ENCODE assay signal across 13 mouse cellular contexts in genomic region chr6:30556080-30556479, GRCm38 (mm10). TPM values are rescaled to one million over a fixed set of nuclear protein-coding genes. Genes with fewer than 3 reads are reported as not detected.
DNase-seq lines count a peak whose midpoint lies in the region; ATAC-seq and TF ChIP-seq lines count a peak whose summit lies in the region.
"Had no signal": no experiment of that assay in that cellular context is flagged by ENCODE, and none has a peak within 500 bp of the region (broad histone marks: within the 10 kb centered on the region; RNA-seq: fewer than 3 reads in every experiment).

No protein-coding gene starts in this region.

- peak; percentile 17 for DNase-seq in kidney, adult 2 months
- DNase-seq in NIH3T3 (ENCODE audit: low read depth) = peak; percentile 95
- DNase-seq in gastrocnemius, adult 8-10 months (ENCODE audit: low spot score in 2 of 2) = peak; percentile 24 to 38
- peak; percentile 79 for DNase-seq in heart, postnatal 4 days
- DNase-seq in right cerebral cortex, adult 2 months (ENCODE audit: low spot score in 2 of 2) = no peak
- DNase-seq in hindbrain, postnatal 0 days (ENCODE audit: low spot score) = no peak
- no peak for DNase-seq in retina, postnatal 1 day
- DNase-seq: liver, postnatal 0 days; thymus, postnatal 14 days had no signal

- ATAC-seq in kidney, embryonic 16.5 days (ENCODE audit: low FRiP score, low TSS enrichment) = no peak
- no peak for ATAC-seq in hindbrain, postnatal 0 days
- ATAC-seq: forebrain, embryonic 14.5 days; liver, postnatal 0 days had no signal

- WGBS in kidney, adult 2 months = 19% methylated on average over 4 of the region's 9 CpGs
- WGBS in kidney, embryonic 16.5 days = 21% methylated on average over 7 of the region's 9 CpGs
- WGBS in hindbrain, postnatal 0 days = under 1% methylated on average over 5 of the region's 9 CpGs

- no peaks in the 10 kb centered on the region for H3K36me3 ChIP-seq in kidney, adult 2 months (ENCODE audit: control insufficient read depth, insufficient read depth, low read length)
- H3K36me3 ChIP-seq in kidney, embryonic 16.5 days (ENCODE audit: insufficient read depth, low read length) = no peaks in the 10 kb centered on the region
- H3K36me3 ChIP-seq in hindbrain, postnatal 0 days (ENCODE audit: insufficient read depth, low read length) = no peaks in the 10 kb centered on the region

- no peak overlapping the region for H3K4me2 ChIP-seq in kidney, embryonic 16.5 days (replicated peaks; ENCODE audit: low read depth, low read length)
- no peak overlapping the region for H3K4me2 ChIP-seq in hindbrain, postnatal 0 days (ENCODE audit: low read depth, low read length)

- H3K9me3 ChIP-seq in kidney, embryonic 16.5 days (ENCODE audit: low read length) = 0 out of 2 replicates have a peak, but pooled peaks cover under 1% of the 10 kb centered on the region
- no peaks in the 10 kb centered on the region for H3K9me3 ChIP-seq in hindbrain, postnatal 0 days (ENCODE audit: low read length)

- no peak overlapping the region for H3K4me3 ChIP-seq in kidney, adult 2 months (ENCODE audit: insufficient read depth, low read depth, low read length)
- H3K4me3 ChIP-seq in kidney, embryonic 16.5 days (ENCODE audit: low read length) = no peak overlapping the region
- no peak overlapping the region for H3K4me3 ChIP-seq in hindbrain, postnatal 0 days (ENCODE audit: low read length)

- TF ChIP-seq CTCF in kidney, adult 2 months (conservative IDR thresholded peaks at IDR 0.05; ENCODE audit: insufficient read depth, insufficient read length, low read depth, low read length) = no peak
- TF ChIP-seq CTCF in hindbrain, postnatal 0 days (IDR thresholded peaks at IDR 0.05; ENCODE audit: low read depth) = no peak

- H3K27me3 ChIP-seq in kidney, adult 2 months (replicated peaks; ENCODE audit: control insufficient read depth, insufficient read depth, low read length) = no peaks in the 10 kb centered on the region
- no peaks in the 10 kb centered on the region for H3K27me3 ChIP-seq in kidney, embryonic 16.5 days (ENCODE audit: insufficient read depth, low read length)
- H3K27me3 ChIP-seq in hindbrain, postnatal 0 days (ENCODE audit: insufficient read depth, low read length) = no peaks in the 10 kb centered on the region
- H3K27me3 ChIP-seq: CH12.LX had no signal

- TF ChIP-seq POLR2A in kidney, adult 2 months (IDR thresholded peaks at IDR 0.05; ENCODE audit: low read depth, low read length) = no peak

- no peak overlapping the region for H3K9ac ChIP-seq in kidney, embryonic 16.5 days (replicated peaks; ENCODE audit: low read length)
- no peak overlapping the region for H3K9ac ChIP-seq in hindbrain, postnatal 0 days (replicated peaks; ENCODE audit: low read length)
- H3K9ac ChIP-seq: liver, postnatal 0 days had no signal

- no peak overlapping the region for H3K27ac ChIP-seq in kidney, adult 2 months (ENCODE audit: insufficient read depth, low read depth, low read length)
- no peak overlapping the region for H3K27ac ChIP-seq in kidney, embryonic 16.5 days (ENCODE audit: low read length)
- H3K27ac ChIP-seq in hindbrain, postnatal 0 days = no peak overlapping the region

- no peaks in the 10 kb centered on the region for H3K4me1 ChIP-seq in kidney, adult 2 months (ENCODE audit: control insufficient read depth, insufficient read depth, low read length)
- H3K4me1 ChIP-seq in kidney, embryonic 16.5 days (ENCODE audit: insufficient read depth, low read length) = peaks cover 30% of the 10 kb centered on the region
- peaks cover 4% of the 10 kb centered on the region; the same call in 1 of the 2 replicates for H3K4me1 ChIP-seq in hindbrain, postnatal 0 days (ENCODE audit: insufficient read depth, low read length)

RNA-seq across cellular contexts. Expression of gene Cpa4, which starts 12.1 kb away (rescaled TPM):
- polyA plus RNA-seq in kidney, adult 2 months (2012; rRNA removed) = not detected in 2 replicates
- polyA plus RNA-seq in kidney, embryonic 16.5 days (2015; fragmentation: Nextera tagmentation; extraction: Ambion mirVana) = 0.12 and 0.14 TPM in 2 replicates
- not detected for total RNA-seq in gastrocnemius, adult 8-10 months (2022)
- under 1 TPM; 0.16 to 0.19 TPM for total RNA-seq in heart, postnatal 4 days (2021)
- 0.11 and 0.16 TPM in 2 replicates for total RNA-seq in hindbrain, postnatal 0 days (2014; rRNA removed)
- polyA plus RNA-seq in hindbrain, postnatal 0 days (2015; fragmentation: Nextera tagmentation; extraction: Ambion mirVana) = 0.45 and 0.53 TPM in 2 replicates
- total RNA-seq: CH12.LX had no signal
- polyA plus RNA-seq: liver, postnatal 0 days had no signal

RNA-seq across cellular contexts. Expression of gene Cpa2, which starts 14.7 kb away (rescaled TPM):
- 0.14 TPM in 1 of 2 replicates, not detected in the other for polyA plus RNA-seq in kidney, adult 2 months (2012; rRNA removed)
- 15.9 and 17.5 TPM in 2 replicates for polyA plus RNA-seq in kidney, embryonic 16.5 days (2015; fragmentation: Nextera tagmentation; extraction: Ambion mirVana)
- under 1 TPM in 1 of 4 experiments, not detected in 3; 0.21 TPM for total RNA-seq in gastrocnemius, adult 8-10 months (2022)
- total RNA-seq in heart, postnatal 4 days (2021) = 1 to 10 TPM; 1.2 to 1.4 TPM
- total RNA-seq in hindbrain, postnatal 0 days (2014; rRNA removed) = 6.2 and 8.1 TPM in 2 replicates
- 14.9 and 15.7 TPM in 2 replicates for polyA plus RNA-seq in hindbrain, postnatal 0 days (2015; fragmentation: Nextera tagmentation; extraction: Ambion mirVana)
- total RNA-seq: CH12.LX had no signal

RNA-seq across cellular contexts. Expression of gene Ssmem1, which starts 46.4 kb away (rescaled TPM):
- 0.09 TPM in 1 of 2 replicates, not detected in the other for polyA plus RNA-seq in kidney, adult 2 months (2012; rRNA removed)
- 0.17 and 0.37 TPM in 2 replicates for polyA plus RNA-seq in kidney, embryonic 16.5 days (2015; fragmentation: Nextera tagmentation; extraction: Ambion mirVana)
- under 1 TPM in 1 of 4 experiments, not detected in 3; 0.36 TPM for total RNA-seq in gastrocnemius, adult 8-10 months (2022)
- under 1 TPM in 1 of 2 experiments, not detected in 1; 0.52 TPM for total RNA-seq in heart, postnatal 4 days (2021)
- 0.26 TPM in 1 of 2 replicates, not detected in the other for total RNA-seq in hindbrain, postnatal 0 days (2014; rRNA removed)
- polyA plus RNA-seq in hindbrain, postnatal 0 days (2015; fragmentation: Nextera tagmentation; extraction: Ambion mirVana) = 0.18 and 0.39 TPM in 2 replicates
- polyA plus RNA-seq: liver, postnatal 0 days had no signal

RNA-seq across cellular contexts. Expression of gene Tmem209, which starts 46.5 kb away (rescaled TPM):
- polyA plus RNA-seq in kidney, adult 2 months (2012; rRNA removed) = 27.3 and 35.2 TPM in 2 replicates
- 45.6 and 51.4 TPM in 2 replicates for polyA plus RNA-seq in kidney, embryonic 16.5 days (2015; fragmentation: Nextera tagmentation; extraction: Ambion mirVana)
- 10 to 100 TPM in 3 of 4 experiments, 1 to 10 TPM in 1; 9.2 to 12.5 (median 10.6) TPM for total RNA-seq in gastrocnemius, adult 8-10 months (2022)
- total RNA-seq in heart, postnatal 4 days (2021) = 10 to 100 TPM; 18.0 to 20.2 TPM
- 35.3 and 50.0 TPM in 2 replicates for total RNA-seq in hindbrain, postnatal 0 days (2014; rRNA removed)
- 23.2 and 25.0 TPM in 2 replicates for polyA plus RNA-seq in hindbrain, postnatal 0 days (2015; fragmentation: Nextera tagmentation; extraction: Ambion mirVana)

RNA-seq across cellular contexts. Expression of gene Cpa5, which starts 54.7 kb away (rescaled TPM):
- polyA plus RNA-seq in kidney, adult 2 months (2012; rRNA removed) = not detected in 2 replicates
- 0.64 and 0.66 TPM in 2 replicates for polyA plus RNA-seq in kidney, embryonic 16.5 days (2015; fragmentation: Nextera tagmentation; extraction: Ambion mirVana)
- not detected for total RNA-seq in gastrocnemius, adult 8-10 months (2022)
- under 1 TPM; 0.20 to 0.38 TPM for total RNA-seq in heart, postnatal 4 days (2021)
- total RNA-seq in hindbrain, postnatal 0 days (2014; rRNA removed) = not detected in 2 replicates
- 0.14 TPM in 1 of 2 replicates, not detected in the other for polyA plus RNA-seq in hindbrain, postnatal 0 days (2015; fragmentation: Nextera tagmentation; extraction: Ambion mirVana)
- total RNA-seq: CH12.LX; left cerebral cortex, adult 8-10 months had no signal
- polyA plus RNA-seq: liver, postnatal 0 days had no signal

Comparison
In these comparisons a context has a peak if more than half of its experiments do, and no peak if none do; other contexts are left out.
1. DNase-seq: peak in kidney, adult 2 months (single experiment), NIH3T3 (single experiment), gastrocnemius, adult 8-10 months (2 of 2) and heart, postnatal 4 days (single experiment); none in right cerebral cortex, adult 2 months (0 of 2), hindbrain, postnatal 0 days (single experiment) and retina, postnatal 1 day (single experiment).